Mouse (Mus musculus) skeletal muscle tissue, adult 2 months (tissue): ENCODE results near the gene Myo1d.

Experiments
- DNase-seq: peaks from one replicate; pipeline ENCODE4 v3.0.0-alpha.2; 2012; ENCODE audit warnings: low read depth, low spot score

Gene Myo1d

DNA sequence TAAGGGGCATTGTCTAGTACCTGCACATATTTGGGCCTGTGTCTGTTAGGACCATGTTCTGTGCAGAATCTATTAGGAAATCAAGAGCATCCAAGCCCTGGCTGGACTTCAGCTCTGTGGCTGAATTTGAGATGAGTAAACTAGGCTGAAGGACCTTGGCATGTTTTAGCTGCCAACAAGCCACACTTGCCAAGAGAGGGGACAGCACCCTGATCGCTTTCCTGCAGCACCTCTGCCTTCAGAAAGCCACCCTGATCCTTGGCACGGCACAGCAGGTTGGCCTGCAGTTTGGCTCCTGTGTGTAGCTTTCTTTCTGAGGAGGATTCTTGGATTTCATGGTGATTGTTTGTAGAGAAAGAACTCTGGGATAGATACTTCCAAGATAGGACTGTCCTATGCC, 1.7 kb upstream of the Myo1d start:
- DNase-seq, result no peak

DNA sequence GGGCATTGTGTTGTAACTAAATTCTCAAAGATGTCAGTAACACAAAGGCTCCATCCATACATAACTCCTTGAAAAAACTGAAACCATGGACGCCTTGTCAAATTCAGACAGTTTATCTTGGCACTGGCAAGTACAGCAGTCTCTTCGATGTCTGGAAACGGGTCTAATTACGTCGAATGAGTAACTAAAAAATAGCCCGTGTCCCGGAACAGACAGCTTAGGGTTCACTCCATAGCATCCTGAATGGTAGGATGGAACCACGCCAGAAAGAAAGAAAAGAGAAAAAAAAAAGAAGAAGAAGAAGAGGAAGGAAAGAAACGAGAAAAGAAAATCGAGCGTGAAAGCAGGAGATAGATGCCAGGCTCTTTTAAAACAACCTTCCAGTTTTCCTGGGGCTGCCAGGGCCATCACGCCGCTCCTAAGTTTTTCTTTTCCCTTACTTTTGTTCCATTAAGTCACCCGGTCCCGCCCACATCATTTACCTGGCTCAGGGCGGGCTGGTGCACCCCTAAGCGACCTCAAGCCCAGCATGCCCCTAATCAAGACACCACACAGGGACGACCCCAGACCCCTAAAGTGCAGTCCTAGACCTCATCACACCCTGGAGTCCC, 804 bp downstream of the Myo1d start:
- DNase-seq, result no peak

DNA sequence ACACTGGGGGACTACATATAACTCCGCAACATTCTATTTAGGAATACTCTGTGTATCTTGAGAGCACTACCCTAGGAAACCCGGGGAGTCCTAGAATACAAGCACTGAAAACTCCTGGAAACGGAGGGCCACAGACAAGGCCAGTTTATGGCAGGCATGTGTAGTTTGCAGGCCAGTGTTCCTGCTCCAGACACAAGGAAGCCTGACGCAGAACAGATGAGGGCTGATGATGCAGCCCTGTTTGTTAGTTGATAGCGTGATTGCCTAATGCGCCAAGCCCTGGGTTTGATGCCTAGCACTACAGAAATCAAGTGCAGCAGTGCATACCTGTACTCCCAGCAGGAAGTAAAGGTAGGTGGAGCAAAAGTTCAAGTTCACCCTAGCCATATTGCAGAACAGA, 1.7 kb downstream of the Myo1d start:
- DNase-seq, result no peak

DNA sequence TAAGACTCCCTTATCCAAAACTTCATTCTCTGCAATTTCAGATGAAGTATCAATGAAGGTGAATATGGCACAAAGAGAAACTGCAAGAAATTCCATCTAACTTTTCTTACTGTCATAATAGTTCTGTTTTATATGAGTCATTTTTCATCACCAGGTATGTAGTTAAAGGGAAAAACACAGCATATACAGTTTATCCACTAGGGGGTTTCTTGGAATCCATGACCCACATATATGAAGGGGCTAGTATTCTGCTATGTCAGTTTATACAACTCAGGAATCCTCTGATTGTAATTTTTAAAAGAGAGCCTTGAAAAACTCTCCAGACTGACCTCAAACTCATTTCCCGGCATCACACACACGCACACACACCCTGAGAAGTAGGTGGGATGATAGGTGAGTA, 2.1 kb downstream of the Myo1d start:
- DNase-seq, result no peak

DNA sequence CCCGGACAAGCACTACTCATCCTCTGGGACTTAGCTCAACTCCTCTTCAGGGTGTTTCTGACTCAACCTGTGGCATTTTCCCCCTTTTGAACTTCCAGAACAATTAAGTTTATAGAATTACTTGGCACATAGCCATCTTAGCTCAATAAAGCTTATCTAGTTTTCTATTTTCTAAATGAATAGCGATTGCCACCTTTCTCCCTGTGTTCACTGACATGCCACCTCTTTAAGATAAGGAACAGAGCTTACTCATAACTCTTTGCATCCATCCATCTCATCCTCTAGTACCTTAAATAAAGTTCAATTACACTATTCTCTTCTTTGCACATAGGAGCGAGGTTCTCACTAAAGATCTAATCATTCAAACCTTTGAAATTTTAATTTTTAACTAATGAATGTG, 4.3 kb downstream of the Myo1d start:
- no peak for DNase-seq

DNA sequence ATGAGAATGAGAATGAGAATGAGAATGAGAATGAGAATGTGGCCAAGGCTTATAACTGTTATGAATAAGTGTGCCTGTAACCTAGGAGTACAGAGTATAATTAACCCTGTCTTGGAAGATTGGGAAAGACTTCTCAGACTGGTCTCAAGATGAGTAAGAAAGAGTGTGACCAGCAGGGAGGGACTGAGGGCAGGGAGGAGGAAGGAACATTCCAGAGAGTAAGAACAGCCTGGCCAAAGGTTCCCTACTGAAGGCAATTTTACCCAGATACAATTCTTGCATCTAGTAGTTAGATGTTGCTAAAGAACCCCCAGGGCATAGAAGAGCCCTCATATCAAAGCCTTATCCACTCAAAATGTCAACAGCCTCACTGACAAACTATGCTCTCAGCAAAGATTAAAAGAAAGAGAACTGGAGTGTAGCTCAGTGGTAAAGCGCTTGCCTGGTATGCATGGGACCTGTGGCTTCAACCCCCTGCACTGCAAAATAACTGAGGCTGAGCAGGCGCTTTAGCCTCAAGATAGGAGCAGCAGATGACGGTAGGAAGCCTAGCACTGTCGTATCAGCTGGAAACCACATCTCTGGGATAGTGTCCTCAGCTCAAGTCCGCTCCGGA, 7.1 kb downstream of the Myo1d start:
- DNase-seq, result no peak

DNA sequence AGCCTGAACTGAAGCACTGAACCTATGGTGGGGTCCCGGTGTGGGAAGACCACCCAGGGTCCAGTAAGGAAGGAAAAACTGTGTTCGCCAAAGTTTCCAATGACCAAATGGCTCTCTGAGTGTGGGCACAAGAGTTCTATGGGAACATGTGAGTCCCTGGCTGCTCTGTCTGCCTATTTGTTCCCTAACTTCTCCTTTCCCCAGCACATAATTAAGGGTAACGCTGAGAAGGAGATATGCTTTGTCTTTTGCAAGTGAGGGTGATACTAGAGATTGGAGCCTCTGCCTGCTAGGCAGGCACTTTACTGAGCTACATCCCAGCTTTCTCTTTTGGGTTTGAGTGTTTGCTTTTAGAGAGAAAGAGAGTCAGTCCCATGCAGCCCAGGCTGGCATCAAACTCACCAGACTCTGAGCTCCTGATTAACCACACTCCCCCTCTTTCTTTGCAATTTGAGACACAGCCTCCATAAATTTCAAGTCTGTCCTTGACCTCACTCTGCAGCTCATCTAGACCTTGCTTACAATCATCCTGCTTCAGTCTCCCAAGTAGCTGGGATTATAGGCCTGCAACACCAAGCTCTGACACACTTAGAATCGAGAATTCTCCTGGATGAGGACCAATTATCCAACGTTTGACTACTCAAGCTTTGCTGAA, 8.1 kb downstream of the Myo1d start:
- DNase-seq, result no peak

DNA sequence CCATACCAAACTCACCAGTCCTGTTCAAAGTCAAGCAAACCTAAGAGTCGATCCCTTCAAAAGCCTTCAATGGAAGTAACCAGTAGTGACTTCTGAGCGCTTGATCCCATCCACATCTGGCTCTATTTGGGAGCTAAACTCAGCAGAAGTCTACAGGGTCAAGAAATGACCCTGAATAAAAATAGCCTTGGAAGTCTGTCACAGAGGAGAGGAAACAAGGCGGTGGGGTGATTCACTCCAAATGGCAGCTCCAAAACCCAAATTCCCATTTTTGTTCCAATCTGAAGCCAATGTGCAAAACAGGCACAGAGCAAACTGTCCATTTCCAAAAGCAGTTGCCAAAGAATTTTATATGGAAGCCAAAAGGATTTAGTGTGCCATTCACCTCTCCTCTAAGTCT, 8.6 kb downstream of the Myo1d start:
- no peak for DNase-seq

DNA sequence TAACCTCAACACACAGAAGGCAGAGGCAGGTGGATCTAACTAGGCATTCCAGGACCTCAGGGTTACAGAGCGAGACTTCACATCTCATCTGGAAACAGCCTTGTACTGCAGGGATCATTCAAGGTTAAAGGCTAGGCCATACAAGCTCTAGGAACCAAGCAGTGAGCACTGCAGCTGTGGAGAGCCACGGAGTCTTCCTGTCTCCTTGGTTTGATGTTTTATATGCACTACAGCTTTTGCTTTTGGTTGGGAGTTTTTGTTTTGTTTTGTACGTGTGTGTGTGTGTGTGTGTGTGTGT, 12.6 kb downstream of the Myo1d start:
- no peak for DNase-seq

DNA sequence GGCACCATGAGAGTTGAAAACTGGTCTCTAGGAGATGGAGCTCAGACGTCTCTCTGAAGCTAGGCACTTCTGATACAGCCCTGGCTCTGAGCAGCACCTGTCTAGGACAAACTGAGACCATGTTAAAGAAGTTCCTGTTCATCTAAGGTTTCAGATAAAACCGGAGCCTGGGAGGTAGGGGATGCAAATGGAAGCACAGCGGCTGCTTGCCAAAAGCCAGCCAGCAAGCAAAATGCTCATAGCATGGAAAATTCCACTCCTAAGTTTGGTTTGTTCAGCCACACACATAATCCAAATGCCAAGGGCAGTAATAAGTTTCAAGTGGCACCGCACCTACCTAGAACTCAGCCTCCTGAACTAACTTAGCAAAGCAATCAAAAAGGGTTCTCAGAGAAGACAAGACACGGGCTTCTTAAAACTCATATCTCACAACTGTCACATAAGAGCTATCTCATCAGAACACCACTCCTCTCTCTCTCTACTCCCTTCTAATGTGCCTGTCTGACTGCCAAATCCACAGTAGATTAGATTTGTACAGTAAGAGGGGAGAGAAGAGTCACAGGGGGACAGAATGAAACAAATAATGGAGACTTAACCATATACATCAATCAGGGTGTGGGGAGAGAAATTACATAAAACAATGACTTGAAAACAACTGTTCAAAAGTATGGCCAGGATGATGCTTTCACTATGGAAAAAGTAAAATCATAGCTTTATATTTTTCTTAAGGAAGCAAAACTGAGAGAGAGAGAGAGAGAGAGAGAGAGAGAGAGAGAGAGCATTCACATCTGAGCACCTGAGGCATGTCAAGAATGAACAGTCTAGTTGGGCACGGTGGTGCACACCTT, 13.1 kb downstream of the Myo1d start:
- no peak for DNase-seq

DNA sequence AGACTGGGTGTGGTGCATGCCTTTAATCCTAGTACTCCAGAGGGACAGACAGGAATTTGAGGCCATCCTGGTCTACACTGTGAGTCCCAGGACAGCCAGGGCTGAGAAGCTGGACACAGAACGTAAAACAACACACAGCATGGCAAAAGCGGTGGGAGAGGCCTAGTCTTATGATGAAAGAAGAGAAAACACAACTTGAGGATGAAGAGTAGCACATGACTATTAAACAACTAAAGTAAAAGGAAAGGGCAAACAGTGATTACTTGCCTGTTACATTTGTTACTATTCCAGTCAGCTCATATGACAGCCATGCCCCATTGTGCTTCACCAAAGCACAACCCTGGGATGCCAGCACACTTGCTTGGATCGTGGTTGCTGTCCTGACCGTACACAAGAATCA, 13.8 kb downstream of the Myo1d start:
- DNase-seq, result no peak

DNA sequence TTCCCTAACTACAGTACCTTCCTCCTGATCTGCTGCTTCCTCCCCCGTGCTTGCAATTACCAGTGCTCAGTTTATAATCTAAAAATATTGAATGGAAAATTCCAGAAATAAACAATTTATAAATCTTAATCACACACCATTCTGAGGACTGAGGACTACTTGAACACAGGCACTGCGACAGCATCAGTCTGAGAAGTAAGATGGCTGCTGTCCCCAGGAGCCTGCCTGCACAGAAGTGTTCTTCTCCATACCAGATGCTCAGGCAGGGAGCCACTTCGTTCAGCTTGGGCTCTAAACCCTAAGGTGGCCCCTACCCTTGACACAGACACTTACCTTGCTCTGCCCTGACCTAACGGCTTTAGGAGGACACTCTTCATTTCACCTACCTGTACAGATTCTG, 17.8 kb downstream of the Myo1d start:
- DNase-seq, result no peak

DNA sequence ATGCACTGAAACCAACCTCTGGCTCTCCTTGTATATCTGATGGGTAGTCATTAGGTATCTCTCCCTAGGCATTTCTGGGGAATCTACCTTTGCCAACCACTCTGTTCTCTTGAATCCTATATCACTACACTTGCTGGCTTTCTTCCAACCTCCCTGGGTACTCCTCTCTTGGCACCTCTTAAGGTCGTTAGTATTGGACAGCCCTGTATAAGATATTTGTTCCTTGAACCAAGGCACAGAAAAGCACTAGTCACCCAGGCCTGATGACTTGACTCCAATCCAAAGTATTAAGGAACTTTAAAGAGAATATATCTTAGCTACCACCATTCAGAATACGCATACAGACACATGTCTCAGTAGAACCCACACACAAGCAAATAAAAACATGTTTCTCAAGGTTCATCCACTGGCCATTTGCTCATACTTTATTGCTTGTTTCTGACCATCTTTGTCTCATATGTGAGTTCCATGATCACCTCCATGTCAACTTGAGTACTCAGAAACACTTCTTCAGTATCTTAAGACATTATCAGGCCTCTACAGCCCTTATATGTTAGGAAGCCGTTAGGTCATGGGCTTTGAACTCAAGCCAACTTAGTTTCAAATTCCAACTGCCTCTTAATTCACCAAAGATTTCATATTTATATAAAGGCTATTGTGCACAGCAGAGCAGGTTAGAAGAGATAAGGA, 18.4 kb downstream of the Myo1d start:
- DNase-seq, result no peak

DNA sequence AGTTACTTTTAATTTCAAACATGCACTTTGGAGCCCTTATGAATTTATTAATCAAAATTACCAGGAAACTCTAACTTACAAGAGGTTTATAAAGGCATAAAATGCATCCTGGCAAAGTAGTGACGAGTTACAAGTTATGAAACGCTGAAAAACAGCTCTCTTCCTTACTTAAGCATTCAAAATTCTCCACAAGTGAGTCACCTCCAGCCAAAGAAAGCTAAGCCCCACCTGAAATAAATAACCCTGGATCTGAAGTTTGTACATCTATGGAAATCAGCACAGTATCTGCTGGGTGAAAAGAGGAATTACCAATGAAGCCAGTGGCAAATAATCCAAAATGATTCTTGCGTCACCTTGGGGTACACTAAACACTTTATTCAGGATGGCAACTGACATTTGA, 20.8 kb downstream of the Myo1d start:
- no peak for DNase-seq

DNA sequence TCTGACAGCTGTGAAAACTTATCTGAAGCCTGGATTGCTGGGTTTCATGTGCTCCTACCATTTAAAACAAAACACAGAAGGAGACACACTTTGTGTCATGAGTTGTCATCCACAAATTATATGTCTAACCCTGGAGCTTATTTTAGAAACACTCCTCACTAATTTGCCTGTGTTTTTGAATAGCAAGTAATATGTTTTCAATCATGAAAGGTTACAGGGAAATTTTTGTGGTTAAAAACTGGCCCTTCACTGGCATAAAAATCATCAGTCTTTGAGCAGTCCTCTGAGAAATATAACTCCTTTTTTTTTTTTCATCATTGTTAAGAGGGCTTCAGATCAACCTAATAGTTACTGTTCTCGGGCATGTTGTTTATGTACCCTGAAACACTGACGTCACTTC, 25.6 kb downstream of the Myo1d start:
- no peak for DNase-seq

DNA sequence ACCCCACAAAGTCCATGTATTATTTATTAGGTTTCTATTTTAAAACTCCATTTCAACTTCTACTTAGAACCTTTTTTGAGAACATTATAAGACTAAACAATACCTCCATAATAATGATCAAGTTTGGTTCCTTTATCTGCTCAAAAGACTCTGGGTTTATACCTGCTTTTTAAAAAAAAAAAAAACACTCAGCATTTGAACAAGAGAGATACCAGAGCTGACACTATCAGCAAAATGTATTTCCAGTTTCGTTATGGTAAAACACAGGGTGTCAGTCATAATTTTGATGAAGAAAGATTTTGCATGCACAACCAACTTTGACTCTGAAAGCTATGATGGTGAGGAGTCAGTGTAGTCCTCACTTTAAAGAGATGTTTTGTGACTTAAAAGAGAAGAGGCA, 28.7 kb downstream of the Myo1d start:
- no peak for DNase-seq

DNA sequence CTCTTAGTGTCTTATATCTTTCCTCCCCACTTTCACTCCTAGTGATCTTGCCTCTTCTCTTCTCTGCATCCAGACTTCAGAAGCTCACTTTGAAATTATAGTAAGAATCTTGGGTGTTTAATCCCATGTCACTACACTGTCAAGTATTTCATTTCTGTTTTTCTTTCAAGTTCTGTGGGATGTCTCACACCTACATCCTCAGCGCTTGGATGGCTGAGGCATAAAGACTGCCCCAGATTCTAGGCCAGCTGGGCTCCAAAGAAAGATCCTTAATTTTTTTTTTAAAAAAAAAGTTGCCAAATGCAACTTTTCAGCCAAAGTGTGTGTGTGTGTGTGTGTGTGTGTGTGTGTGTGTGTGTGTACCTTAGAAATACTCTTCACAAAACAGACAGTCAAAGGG, 30.6 kb downstream of the Myo1d start:
- no peak for DNase-seq

DNA sequence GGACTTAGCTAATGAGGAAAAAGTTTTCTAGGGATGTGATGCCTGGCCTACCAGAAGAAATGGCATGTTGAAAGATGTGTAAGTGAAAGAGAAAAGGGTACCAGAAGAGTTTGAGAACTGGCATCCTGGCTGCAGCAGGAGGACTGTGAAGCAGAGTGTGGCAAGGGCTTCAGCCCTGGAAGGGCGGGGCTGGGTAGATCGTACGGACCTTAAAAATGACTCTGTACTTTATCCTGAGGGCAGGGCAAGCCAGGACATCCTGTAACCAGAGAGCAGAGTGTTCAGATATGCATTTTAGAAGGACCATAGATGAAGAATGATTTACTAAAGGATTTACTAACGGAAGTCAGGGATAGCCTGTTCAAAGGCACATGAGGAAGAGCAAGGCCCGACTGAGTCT, 34.4 kb downstream of the Myo1d start:
- DNase-seq, result no peak

DNA sequence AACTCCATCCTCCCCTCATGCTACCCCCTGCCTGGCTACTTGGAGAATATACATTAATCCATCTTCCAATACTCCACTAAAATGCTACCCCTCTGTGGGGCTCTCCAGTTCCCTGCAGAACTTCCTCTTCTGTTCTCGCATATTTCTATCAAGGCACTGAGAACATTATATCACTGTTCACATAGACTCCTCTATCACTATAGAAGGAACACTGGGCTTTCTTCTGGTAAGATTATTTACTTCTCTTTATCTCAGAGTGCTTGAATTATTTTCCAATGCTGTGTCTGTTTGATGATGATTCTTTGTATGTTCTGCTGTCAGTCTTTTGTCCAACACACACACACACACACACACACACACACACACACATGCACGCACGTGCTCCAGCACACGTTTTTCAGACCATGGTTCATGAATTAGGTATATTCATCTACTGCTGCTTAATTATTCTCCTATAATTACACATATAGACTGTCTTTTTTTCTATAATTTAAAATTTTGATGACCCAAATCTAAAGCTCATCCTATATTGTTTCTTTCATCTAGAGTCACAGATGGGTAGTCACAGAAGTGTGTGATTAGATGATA, 35.9 kb downstream of the Myo1d start:
- no peak for DNase-seq

DNA sequence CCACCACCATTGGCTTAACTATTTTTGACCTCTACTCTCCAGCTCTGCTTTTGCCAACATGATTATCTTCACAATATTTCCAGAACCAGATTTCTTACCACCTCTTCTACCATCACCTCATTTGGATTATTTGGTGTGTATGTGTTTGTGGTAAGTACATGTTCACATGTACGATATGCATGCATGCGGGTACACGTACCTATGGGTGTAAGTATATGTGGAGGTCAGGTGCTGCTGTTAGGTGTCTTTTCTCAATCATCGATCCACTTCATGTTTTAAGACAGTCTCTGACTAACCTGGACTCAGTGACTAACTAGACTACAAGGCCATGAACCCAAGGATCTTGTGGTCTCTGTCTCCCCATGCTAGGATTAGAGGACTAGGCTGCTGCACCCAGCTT, 37.4 kb downstream of the Myo1d start:
- no peak for DNase-seq

DNA sequence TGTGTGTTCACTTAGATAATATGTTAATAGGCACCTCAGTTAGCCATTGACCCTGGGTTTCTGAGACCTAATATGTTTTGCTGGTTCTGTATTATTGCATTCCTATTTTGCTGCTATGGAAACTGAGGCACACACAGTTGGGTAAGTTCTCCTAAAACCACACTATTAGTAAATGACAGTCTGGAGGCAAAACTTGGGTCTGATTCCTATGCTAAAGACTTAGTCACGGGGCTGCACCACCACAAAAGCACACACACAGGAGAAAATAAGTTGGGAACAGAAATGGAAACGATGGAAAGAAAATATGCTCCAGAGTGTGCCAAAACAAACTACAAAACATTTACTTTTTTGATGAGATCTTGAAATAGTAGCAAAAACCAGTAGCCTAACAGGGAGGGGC, 45.1 kb downstream of the Myo1d start:
- no peak for DNase-seq

DNA sequence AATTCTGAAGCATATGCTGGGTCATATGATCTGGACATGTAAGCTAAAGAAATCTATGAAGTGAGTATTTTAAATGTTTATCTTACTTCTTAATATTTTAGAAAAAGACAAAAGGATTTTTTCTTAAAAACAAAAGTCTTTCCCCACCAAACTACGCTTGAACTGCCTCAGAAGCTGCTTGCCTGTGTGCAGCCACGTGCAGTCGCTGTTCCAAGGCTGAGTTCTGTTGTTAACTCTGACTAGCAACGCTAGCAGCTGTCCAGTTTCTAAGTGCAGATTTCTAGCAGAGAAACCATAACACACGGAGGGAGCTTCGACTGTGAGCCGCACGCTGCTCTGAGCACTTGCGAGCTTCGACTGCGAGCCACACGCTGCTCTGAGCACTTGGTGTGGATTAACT, 55.1 kb downstream of the Myo1d start:
- no peak for DNase-seq
